Mouse (Mus musculus): ENCODE results near the gene Rfx5. TPM values are rescaled to one million over a fixed set of nuclear protein-coding genes. Genes with fewer than 3 reads are reported as not detected.

The Rfx5 gene
- polyA plus RNA-seq, 1 experiment from 2014 or later: 8.4 TPM

DNA sequence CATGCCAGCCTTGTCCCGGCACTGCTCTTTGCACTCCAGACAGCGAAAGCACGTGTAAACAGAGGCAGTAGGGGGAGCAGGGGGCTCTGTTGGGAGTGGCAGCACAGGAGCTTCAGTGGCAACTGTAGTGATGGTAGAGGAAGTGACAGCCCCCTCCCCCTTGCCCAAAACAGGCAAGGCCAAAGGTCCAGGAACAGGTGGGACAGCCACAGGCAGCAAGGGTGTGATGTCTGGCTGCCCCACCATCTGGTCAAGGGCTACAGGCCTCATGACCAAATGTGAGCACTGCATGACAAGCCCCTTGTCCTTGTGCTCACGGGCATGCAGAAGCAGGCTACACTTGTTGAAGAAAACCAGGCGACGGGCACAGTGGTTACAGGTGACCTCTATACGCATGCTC, 56.5 kb downstream of the Rfx5 start:
- Histone ChIP-seq H3K9me3 (no peaks in the 10 kb centered on the region), H3K27ac (replicated peaks) (no peak overlapping the region), H3K4me1 (peaks cover 28% of the 10 kb centered on the region), H3K4me2 (replicated peaks) (no peak overlapping the region), H3K36me3 (peaks cover 64% of the 10 kb centered on the region), H3K4me3 (no peak overlapping the region), H3K27me3 (no peaks in the 10 kb centered on the region), H3K9ac (replicated peaks) (no peak overlapping the region; the same call in 1 of the 2 replicates)
- WGBS: 87% methylated on average over 7 of the region's 7 CpGs
- ATAC-seq (ENCODE audit: low FRiP score, low read depth): no peak

Small RNA genes lying within 50 kb of the gene (microRNA-seq; reads per million reads assigned to microRNA genes)
- gene Mir7013: 0.70 reads per million

Other genes with a start within 250 kb of the Rfx5 start
- 4.7 and 5.0 TPM in 2 replicates for gene Cgn, start 167.6 kb upstream of the Rfx5 start, polyA plus RNA-seq (2016; fragmentation: Nextera tagmentation; extraction: Ambion mirVana)
- gene Pogz, start 116.5 kb upstream of the Rfx5 start, polyA plus RNA-seq (2016; fragmentation: Nextera tagmentation; extraction: Ambion mirVana): 26.5 and 27.1 TPM in 2 replicates
- 307 TPM in 2 replicates for gene Psmb4, start 67.1 kb upstream of the Rfx5 start, polyA plus RNA-seq (2016; fragmentation: Nextera tagmentation; extraction: Ambion mirVana)
- gene Selenbp1, start 21.0 kb upstream of the Rfx5 start, polyA plus RNA-seq (2016; fragmentation: Nextera tagmentation; extraction: Ambion mirVana): 4.4 and 4.6 TPM in 2 replicates
- 23.0 and 25.7 TPM in 2 replicates for gene Pi4kb, start 20.7 kb downstream of the Rfx5 start, polyA plus RNA-seq (2016; fragmentation: Nextera tagmentation; extraction: Ambion mirVana)
- 40.2 and 41.3 TPM in 2 replicates for gene Zfp687, start 61.4 kb downstream of the Rfx5 start, polyA plus RNA-seq (2016; fragmentation: Nextera tagmentation; extraction: Ambion mirVana)
- gene Psmd4, start 88.5 kb downstream of the Rfx5 start, polyA plus RNA-seq (2016; fragmentation: Nextera tagmentation; extraction: Ambion mirVana): 277 and 293 TPM in 2 replicates
- 18.3 and 20.5 TPM in 2 replicates for gene Pip5k1a, start 152.9 kb downstream of the Rfx5 start, polyA plus RNA-seq (2016; fragmentation: Nextera tagmentation; extraction: Ambion mirVana)
- gene Vps72, start 156.9 kb downstream of the Rfx5 start, polyA plus RNA-seq (2016; fragmentation: Nextera tagmentation; extraction: Ambion mirVana): 250 and 251 TPM in 2 replicates
- 0.84 and 0.89 TPM in 2 replicates for gene Tmod4, start 170.4 kb downstream of the Rfx5 start, polyA plus RNA-seq (2016; fragmentation: Nextera tagmentation; extraction: Ambion mirVana)
- 86.7 and 94.8 TPM in 2 replicates for gene Scnm1, start 179.9 kb downstream of the Rfx5 start, polyA plus RNA-seq (2016; fragmentation: Nextera tagmentation; extraction: Ambion mirVana)
- gene Lysmd1, start 180.0 kb downstream of the Rfx5 start, polyA plus RNA-seq (2016; fragmentation: Nextera tagmentation; extraction: Ambion mirVana): 22.5 and 24.4 TPM in 2 replicates
- 2.5 and 3.3 TPM in 2 replicates for gene Tnfaip8l2, start 188.3 kb downstream of the Rfx5 start, polyA plus RNA-seq (2016; fragmentation: Nextera tagmentation; extraction: Ambion mirVana)
- gene Sema6c, start 206.4 kb downstream of the Rfx5 start, polyA plus RNA-seq (2016; fragmentation: Nextera tagmentation; extraction: Ambion mirVana): 45.1 and 56.8 TPM in 2 replicates

Data from midbrain, embryonic 12.5 days (tissue).